Mouse (Mus musculus): Measurements from ENCODE around the gene Espnl. TPM values are rescaled to one million over a fixed set of nuclear protein-coding genes. Genes with fewer than 3 reads are reported as not detected.

Espnl gene
- not detected in 3 replicates for total RNA-seq (2017)

DNA sequence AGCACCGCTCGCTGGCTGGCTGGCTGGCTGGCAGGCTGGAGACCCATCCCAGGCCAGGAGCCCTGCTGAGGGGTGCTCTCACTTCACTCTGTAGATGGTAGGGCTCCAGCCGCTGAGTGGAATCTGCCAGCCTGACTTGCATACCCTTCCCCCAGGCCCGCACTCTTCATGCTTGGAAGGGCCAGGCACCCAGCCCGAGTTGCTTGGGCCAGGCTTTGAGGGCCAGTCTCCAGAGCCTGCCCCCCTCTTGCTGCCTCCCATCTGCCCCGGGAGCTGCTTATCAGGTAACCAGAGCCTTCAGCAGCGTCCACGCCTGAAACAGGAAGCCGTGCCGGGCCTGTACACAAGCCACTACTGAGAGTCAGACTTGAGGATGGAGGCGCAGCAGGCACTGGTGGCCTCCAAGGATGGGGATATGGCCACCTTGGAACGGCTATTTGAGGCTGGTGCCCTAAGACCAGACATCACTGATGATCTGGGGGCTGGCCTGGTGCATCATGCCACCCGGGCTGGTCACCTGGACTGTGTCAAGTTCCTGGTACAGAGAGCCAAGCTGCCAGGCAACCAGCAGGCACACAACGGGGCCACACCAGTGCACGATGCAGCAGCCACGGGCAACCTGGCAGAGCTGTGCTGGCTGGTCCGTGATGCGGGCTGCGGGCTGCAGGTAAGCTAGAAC lies at the start of gene Espnl:
Espnl (plus strand) TSS at position 316 of the 679 bp plus-strand sequence.
- no peak for ATAC-seq (replicated peaks; ENCODE audit: insufficient number of reproducible peaks, low FRiP score, low TSS enrichment, poor library complexity, severe bottlenecking)

DNA sequence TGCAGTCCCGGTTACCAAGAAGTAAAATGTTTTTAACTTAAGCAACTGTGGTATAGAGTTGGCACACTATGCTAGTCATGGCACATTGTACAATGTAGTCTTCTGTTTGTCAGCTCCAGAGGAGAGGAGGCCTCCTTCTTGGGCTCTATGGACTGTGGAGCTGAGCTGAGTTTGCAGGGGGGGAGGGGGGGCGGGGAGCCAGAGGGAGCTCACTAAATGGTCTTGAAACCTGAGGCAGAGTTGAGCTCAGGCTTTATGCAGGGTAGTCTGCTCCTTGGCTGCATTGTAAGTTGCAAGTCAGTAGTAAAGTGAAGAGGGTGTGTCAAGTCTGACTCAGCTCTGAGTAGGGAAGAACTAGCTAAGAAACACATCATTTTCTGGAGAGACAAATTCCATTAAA lies 49.6 kb upstream of the Espnl start:
- no peak for ATAC-seq (replicated peaks; ENCODE audit: insufficient number of reproducible peaks, low FRiP score, low TSS enrichment, poor library complexity, severe bottlenecking)

DNA sequence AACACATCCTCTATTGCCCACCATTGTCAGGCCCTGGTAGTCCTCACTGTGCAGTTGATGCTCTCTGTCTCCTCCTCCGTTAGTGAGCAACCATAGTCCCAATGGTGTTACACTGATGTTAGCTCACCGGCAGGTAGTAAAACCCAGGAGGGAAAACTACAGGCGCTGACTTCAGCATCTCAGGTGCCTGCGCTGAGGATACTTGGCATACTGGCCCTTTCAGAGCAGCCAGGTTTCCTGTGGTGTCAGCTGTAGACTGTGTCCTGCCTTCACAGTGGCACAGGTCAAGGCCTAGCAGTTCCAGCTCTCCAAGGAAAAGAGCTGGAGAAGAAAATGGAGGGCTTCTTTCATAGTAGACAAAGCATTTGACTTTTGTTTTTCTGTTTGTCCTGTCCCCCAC lies 45.3 kb upstream of the Espnl start:
- ATAC-seq (replicated peaks; ENCODE audit: insufficient number of reproducible peaks, low FRiP score, low TSS enrichment, poor library complexity, severe bottlenecking) = no peak

DNA sequence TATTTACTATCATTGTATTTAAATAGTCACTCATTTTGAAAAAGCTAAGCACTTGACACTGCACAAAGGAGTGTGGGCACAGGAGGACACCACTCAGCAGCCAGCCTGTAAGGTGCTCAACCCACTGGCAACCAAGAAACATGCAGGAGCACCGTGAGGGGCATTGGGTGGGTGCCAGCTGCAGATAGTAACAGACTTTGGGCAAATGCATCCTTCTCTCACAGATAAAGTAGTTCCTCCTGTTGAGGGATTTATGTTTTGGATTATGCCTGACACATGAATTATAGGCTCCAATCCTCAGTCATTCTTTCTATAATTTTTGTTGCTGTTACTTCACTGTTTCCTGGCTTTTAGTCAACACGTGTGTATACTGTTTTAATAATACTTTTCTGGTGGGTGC lies 44.4 kb upstream of the Espnl start:
- ATAC-seq (replicated peaks; ENCODE audit: insufficient number of reproducible peaks, low FRiP score, low TSS enrichment, poor library complexity, severe bottlenecking) = no peak

DNA sequence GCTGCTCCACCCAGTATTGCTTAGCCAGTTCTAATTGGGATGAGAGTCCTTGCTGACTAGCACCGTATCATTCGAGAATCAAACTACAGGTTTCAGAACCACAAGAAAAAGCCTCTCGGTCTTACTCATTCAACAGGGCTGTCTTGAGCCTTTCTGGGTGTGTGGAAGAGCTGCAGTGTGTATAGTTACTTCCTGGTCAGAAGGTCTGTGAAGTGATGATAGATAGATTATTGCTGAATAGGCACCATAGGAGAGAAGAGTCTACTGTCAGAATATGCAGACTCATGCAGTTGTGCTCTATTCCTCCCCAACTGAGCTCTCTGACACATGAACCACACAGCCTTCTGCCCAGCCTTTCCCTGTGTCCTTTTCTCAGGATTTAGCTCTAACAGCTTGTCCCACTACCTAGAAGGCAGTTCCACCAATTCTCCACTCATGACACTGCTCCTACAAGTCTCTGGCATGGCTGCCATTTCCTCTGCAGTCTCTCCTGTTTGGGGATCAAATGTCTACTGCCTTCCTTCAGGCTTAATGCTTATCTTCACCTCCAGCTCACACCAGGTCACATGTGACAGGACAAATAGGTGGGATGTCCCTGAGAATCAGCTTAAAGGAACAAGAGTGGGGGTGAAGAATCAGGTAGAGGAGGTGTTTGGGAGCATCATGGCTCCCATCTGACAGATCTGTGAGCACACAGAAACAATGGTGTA lies 43.3 kb upstream of the Espnl start:
- ATAC-seq (replicated peaks; ENCODE audit: insufficient number of reproducible peaks, low FRiP score, low TSS enrichment, poor library complexity, severe bottlenecking) = no peak

DNA sequence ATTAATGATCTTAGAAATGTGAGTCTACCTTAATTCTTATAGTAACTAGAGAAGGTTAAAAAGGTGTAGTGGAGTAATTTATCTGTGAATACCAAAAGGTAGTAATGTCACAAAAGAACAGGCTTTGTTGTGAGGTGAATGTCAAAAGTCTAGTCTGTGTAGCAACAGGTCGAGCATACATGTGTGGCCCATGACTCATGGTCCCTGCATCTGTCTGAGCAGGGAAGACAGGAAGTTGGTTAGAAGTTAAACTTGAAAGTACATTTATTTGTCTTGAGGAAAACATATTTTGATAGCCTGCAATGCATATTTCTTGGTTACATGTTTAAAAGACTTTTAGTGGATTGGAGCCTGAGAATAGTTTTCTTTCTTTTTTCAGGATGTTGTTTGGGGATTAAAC lies 42.7 kb upstream of the Espnl start:
- no peak for ATAC-seq (replicated peaks; ENCODE audit: insufficient number of reproducible peaks, low FRiP score, low TSS enrichment, poor library complexity, severe bottlenecking)

DNA sequence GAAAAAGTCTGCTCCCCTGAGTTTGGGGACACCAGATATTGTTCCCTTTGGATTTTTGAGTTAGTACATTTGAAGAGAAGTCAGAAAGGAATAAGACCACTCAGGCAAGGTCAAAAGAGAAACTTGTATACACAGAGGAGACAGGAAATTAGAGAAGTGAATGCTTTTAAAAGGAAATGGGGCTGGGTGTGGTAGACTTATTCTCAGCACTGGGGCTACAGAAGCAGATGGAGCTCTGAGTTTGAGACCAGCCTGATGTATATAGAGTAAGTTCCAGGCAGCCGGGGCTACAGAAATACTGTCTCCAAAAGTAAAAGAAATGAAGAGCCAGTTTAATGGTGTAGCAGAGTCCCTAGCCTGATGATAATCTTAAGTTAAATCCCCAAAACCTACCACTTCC lies 39.3 kb upstream of the Espnl start:
- 0 out of 2 replicates have a peak, but pooled peaks have one; percentile 45 for ATAC-seq (replicated peaks; ENCODE audit: insufficient number of reproducible peaks, low FRiP score, low TSS enrichment, poor library complexity, severe bottlenecking)

DNA sequence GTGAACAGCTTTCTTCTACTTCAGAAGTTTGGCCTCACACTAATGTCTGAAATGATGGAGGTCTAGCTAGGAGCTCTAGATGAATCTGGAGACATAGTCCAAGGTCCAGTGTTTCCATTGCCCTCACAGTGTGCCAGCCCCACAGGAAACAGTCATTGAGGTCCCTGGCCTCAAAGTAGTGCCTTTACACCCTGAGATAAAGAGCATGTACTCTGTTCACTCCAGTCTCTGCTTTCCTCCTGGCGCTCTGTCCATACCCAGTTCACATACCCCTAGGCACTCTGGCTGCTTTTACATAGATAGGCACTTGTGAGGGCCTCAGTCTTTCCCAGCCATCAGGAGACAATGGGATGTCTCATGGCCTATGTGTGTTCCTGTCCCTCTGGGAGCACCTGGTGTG lies 32.5 kb upstream of the Espnl start:
- ATAC-seq (replicated peaks; ENCODE audit: insufficient number of reproducible peaks, low FRiP score, low TSS enrichment, poor library complexity, severe bottlenecking) = no peak

DNA sequence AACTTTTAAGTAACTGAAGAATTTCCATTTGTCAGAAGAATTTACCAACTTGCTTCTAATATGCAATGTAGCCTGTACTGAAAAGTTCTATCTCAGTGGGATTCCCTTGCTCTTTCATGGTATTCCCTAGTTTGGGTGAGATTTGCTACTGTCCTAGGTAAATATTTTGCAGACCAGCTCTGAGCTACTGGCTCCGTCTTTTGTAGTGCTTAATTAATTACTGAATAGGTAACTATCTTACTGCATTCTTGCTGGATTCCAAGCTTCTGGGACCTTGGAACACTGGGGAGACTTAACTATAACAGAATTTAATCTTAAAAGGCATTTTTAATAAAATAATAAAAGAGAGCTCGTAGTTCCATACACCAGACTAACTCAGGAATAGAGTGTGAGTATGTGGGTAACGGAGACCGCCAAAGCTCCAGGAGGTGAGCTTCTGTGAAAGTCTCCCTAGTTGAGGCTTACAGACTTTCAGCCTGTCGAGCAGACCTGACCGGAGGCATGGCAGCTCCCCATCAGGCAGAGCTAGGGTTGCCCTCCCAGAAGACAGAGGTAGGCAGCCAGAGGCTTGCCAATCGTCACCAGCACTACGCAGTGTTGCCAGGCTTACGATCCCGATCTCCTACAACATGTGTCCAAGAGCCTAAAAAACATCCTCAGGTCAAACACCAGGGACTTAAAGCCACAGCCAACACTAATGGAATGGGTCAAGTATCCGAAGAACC lies 29.6 kb upstream of the Espnl start:
- no peak for ATAC-seq (replicated peaks; ENCODE audit: insufficient number of reproducible peaks, low FRiP score, low TSS enrichment, poor library complexity, severe bottlenecking)

DNA sequence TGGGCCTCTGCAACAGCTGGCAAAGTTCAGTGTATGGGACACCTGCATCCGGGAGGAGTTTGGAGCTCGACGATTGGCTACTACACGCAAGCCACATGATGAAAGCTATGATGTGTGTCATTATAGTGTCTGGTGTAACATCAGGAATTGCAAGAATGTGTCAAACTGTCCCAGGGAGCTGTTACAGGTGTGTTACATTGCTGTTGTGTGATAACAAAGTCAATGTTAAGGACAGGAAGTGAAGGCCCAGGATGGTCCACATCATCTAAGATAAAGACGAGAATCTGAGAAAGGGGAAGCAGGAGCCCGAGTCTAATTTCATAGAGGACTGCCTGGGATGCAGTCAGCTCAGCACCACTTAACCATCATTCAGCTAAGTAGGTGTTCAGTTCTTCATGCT lies 26.3 kb upstream of the Espnl start:
- ATAC-seq (replicated peaks; ENCODE audit: insufficient number of reproducible peaks, low FRiP score, low TSS enrichment, poor library complexity, severe bottlenecking) = no peak

DNA sequence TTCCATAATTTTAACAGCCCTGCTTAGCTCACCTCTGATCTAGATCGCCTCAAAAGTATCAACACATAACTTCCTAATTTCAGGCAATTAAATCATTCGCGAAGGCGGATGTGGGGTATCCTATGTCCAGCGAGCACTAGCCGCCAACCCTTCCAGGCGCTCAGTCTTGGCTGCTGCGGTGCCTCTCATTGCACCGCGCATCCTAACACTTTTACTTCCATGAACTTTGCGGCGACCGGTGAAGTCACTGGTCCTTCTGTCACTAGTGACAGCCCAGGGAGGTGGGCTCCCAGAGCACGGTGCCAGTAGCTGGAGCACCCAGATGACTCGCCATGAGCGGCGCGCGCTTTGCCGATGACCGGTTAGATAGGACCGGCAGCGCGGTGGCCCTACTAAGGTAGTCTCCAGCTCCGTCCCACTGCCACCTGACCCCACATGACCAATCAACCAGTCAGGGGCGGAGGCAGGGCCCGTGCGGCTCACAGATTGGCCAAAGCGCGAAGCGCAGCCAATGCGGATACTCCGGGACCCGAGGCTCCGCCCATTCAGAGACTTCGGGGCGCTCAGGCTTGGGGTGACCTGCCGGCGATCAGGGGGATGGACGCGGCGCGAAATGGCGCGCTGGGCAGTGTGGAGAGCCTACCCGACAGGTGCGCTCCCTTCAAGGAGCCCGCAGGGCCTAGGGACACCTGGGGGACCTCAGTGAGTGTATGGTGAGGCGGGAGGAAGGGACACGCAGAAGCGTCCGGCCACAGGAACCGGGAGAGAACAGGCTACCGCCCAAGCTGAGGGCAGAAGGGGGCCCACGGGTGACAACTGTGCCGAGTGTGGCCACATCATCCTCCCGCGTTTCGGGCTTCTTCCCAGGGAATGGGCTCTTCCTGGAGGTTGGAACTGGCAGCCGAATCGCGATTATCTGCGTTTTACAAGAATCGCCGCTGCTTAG lies 23.8 kb upstream of the Espnl start, which contains the start of gene Scly:
Scly (plus strand) TSS at position 540 of the 946 bp plus-strand sequence.
- peak; percentile 97 for ATAC-seq (replicated peaks; ENCODE audit: insufficient number of reproducible peaks, low FRiP score, low TSS enrichment, poor library complexity, severe bottlenecking)

DNA sequence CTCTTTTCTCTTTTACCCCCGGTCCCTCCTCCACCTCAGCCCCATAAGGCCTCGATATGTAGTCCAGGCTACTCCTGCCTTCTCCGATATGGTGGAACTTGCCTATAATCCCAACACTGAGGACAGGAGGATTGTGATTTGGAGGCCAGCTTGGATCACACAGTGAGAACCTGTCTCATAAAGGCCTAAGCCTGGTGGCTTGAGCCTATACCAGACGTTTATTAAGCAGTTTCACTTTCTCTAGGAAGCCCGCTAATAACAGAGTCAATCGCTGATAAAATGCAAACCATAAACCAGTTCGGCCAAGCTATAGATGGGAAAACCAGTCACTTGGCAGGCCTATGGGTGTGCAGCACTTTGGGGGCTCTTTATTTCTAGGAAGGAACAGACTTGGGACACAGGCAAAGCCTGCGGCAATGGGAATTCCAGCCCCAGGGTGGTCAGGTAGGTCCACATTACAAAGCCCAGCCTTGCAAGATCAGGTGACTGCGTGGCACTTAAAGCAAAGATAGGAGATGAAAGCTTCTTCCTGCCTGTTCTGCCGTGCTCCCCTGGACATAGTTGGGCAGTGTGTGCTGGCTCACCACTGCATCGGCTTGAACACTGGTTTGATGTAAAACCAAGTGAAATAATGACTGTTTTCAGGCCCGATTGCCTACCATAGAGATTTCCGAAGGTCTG lies 22.7 kb upstream of the Espnl start:
- ATAC-seq (replicated peaks; ENCODE audit: insufficient number of reproducible peaks, low FRiP score, low TSS enrichment, poor library complexity, severe bottlenecking) = no peak

DNA sequence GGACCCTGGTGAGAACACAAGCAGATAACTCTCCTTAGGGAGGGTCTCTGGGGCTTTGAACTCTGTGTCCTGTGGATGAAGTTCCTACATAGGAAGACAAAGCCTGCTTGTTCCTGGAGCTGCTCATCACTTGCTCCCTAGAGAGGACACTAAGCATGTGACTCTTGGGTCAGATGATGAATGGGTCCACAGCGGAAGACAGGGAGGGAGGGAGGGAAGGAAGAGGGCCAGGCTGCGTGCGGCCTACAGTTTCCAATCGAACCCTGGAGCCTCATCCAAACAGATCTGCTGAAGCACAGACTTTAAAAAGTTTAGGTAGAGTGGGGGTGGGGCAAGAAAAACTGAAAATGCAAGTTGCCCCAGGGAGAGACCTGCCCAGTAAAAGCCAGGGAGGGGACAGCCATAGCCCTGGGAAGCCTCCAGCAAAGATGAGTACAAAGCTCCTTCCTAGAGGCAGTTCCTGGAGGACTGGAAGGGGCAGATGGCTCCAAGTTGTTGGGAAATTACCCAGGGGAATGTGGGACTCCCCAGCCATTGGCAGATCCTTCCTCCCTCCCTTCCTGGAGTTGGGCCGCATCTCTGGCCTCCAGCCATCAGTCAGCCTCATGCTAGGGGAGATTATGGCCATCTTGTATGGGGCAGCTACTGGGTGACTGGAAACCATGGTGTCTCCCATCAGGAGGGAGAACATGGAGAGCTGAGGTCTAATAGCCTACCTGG lies 22.0 kb upstream of the Espnl start:
- no peak for ATAC-seq (replicated peaks; ENCODE audit: insufficient number of reproducible peaks, low FRiP score, low TSS enrichment, poor library complexity, severe bottlenecking)

DNA sequence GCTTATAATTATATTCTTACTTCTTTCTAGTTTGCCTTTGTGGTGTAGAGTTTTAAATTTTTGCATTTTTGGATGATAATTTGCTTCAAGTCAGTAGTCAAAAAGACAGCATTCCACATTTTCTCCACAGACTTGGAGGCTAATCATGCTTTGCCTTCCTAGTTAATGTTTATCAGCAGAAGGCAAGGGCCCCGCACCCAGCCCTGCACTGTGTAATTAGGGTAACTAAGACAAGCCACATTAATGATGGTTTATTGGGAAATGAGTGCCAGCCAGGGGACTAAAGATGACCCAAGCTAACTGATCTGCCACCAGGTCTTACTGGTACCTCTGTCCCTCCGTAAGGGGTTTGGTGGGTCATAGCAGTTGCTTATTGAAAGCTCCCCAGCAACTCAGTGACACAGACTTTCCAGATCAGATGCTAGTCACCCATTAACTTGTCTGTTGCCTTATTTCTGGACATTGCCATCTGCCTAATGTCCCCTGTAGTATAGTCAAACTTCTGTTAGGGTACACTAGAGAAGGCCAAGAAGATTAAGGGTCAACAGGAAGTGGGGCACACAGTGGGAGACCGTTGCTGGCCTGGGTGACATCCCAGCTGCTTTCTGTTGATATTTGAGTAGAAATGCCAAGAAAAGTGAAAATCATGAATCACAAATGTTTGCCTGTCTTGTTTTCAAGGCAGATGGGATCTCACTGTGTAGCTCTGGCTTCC lies 20.5 kb upstream of the Espnl start:
- no peak for ATAC-seq (replicated peaks; ENCODE audit: insufficient number of reproducible peaks, low FRiP score, low TSS enrichment, poor library complexity, severe bottlenecking)

DNA sequence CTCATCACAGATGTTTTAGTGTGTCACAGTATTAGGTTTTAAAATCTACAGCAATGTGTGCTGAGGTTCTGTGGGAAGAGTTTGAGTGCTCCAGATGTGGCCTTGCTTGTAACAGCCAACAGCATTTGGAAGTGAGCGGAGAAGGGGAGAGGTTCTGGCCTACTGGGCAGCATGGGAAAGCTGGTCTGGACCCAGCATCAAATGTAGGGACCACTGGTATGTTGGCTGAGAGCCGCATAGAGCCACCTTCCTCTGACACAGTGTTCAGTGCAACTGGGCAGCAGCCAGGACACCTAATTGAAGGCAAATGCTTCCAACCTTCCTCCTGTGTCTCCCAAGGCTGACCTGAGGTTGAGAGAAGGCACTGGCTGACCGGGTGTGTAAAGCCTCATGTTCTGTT lies 19.9 kb upstream of the Espnl start:
- no peak for ATAC-seq (replicated peaks; ENCODE audit: insufficient number of reproducible peaks, low FRiP score, low TSS enrichment, poor library complexity, severe bottlenecking)

DNA sequence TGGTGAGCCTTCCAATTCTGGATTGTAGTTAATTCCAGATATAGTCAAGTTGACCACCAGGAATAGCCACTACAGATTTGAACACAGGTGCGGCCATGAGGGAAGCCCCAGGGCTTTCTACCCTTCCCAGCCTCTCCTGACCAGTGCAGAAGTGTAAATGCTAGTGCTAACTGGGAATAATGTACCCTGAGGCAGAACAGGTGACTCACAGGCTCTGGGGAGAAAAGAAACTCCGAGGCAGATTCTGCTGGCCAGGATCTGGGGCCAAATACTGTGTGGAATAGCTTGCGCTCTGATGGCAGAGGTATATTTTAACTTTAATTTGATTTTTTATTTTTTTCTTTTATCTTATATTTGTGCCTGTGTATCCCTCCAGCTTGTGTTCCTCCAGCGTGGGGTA lies 17.3 kb upstream of the Espnl start:
- no peak for ATAC-seq (replicated peaks; ENCODE audit: insufficient number of reproducible peaks, low FRiP score, low TSS enrichment, poor library complexity, severe bottlenecking)
